Mouse (Mus musculus): ENCODE results near the gene Kcnk7. TPM values are rescaled to one million over a fixed set of nuclear protein-coding genes. Genes with fewer than 3 reads are reported as not detected.
"Not testable (repeated sequence)": the region's sequence is repeated elsewhere in the genome, so short reads cannot be mapped to it uniquely, and the experiment has no call there.

Gene Kcnk7
- polyA plus RNA-seq, 1 experiment from 2014 or later, result 0.15 TPM

DNA sequence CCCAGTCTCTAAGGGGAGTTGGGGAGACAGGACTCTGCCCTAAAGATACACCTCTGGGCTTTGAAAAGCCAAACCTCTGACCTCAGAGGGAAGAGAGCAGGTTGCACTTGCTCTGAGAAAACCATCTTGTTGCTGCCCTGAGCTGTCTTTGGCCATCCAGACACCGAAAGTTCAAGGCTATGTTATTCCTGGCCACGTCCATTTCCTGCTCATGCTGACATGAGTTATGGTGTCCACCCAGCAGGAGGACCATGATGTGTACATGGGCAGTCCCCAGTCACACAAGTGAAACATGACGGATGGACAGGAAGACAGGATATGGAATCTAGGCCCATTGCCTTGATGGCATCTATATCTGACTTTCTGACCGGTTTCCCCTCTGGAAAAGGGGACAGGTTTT is 23.7 kb upstream of the Kcnk7 start:
- H3K27me3 ChIP-seq (ENCODE audit: insufficient read depth, low read length), result no peaks in the 10 kb centered on the region
- H3K9me3 ChIP-seq (ENCODE audit: low read length), result no peaks in the 10 kb centered on the region
- H3K4me1 ChIP-seq (ENCODE audit: insufficient read depth, low read length), result no peaks in the 10 kb centered on the region
- peaks cover 72% of the 10 kb centered on the region for H3K36me3 ChIP-seq (ENCODE audit: insufficient read depth, low read length)
- WGBS, result 47% methylated on average over 4 of the region's 4 CpGs
- H3K27ac ChIP-seq (ENCODE audit: low read length), result no peak overlapping the region; the same call in 1 of the 2 replicates
- no peak overlapping the region for H3K4me3 ChIP-seq (ENCODE audit: low read length)
- H3K9ac ChIP-seq (replicated peaks; ENCODE audit: low read length), result no peak overlapping the region
- H3K4me2 ChIP-seq (replicated peaks; ENCODE audit: low read depth, low read length), result no peak overlapping the region
- ATAC-seq (ENCODE audit: low FRiP score, low TSS enrichment), result no peak

DNA sequence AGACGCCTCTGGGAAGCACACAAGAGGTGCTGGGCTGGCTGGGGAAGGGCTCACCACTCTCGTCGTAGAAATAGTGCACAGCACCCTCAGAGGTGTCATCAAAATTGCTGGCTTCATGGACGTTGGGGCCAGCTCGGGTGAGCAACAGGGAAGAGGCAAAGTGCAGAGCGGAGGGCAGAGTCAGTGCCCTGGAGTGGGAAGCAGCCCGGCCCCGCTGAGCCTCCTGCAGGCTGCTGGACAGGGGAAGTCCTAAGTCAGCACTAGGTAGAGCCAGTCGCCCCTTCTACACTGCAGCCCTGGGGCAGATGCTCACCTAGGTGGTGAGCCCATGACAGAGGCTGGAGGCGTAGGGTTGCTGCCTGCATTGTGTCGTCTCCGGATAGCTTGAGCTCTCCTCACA is 19.9 kb upstream of the Kcnk7 start:
- peaks cover 55% of the 10 kb centered on the region for H3K36me3 ChIP-seq (ENCODE audit: insufficient read depth, low read length)
- no peak overlapping the region for H3K9ac ChIP-seq (replicated peaks; ENCODE audit: low read length)
- 90% methylated on average over 12 of the region's 12 CpGs for WGBS
- no peak for ATAC-seq (ENCODE audit: low FRiP score, low TSS enrichment)
- no peak overlapping the region for H3K4me3 ChIP-seq (ENCODE audit: low read length)
- H3K4me1 ChIP-seq (ENCODE audit: insufficient read depth, low read length), result peaks cover 10% of the 10 kb centered on the region
- no peaks in the 10 kb centered on the region for H3K9me3 ChIP-seq (ENCODE audit: low read length)
- H3K4me2 ChIP-seq (replicated peaks; ENCODE audit: low read depth, low read length), result no peak overlapping the region
- H3K27ac ChIP-seq (ENCODE audit: low read length), result no peak overlapping the region
- no peaks in the 10 kb centered on the region for H3K27me3 ChIP-seq (ENCODE audit: insufficient read depth, low read length)

DNA sequence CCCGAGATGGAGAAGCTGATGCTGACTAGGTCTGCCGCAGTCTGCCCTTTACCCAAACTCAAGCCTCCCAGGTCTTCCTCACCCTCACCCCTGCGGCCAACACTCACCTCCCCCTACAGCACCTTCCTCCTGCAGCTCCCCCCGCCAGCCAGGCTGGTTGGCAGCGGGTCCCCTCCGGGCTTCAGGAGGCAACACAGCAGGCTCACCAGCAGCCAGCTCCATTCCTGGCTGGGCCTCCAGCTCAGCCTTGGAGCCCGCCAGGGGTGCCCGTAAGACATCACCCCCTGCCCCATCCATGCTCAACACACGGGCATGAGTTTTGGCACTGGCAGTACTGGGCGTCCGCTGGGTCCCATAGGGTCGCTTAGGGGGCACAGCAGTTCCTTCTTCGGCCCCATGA is 19.2 kb upstream of the Kcnk7 start:
- Histone ChIP-seq H3K27ac (ENCODE audit: low read length) (no peak overlapping the region), H3K36me3 (ENCODE audit: insufficient read depth, low read length) (peaks cover 48% of the 10 kb centered on the region), H3K27me3 (ENCODE audit: insufficient read depth, low read length) (no peaks in the 10 kb centered on the region), H3K4me1 (ENCODE audit: insufficient read depth, low read length) (peaks cover 10% of the 10 kb centered on the region), H3K4me2 (replicated peaks; ENCODE audit: low read depth, low read length) (no peak overlapping the region), H3K9me3 (ENCODE audit: low read length) (no peaks in the 10 kb centered on the region), H3K4me3 (ENCODE audit: low read length) (no peak overlapping the region), H3K9ac (replicated peaks; ENCODE audit: low read length) (no peak overlapping the region)
- 95% methylated on average over 13 of the region's 13 CpGs for WGBS
- ATAC-seq (ENCODE audit: low FRiP score, low TSS enrichment), result no peak

DNA sequence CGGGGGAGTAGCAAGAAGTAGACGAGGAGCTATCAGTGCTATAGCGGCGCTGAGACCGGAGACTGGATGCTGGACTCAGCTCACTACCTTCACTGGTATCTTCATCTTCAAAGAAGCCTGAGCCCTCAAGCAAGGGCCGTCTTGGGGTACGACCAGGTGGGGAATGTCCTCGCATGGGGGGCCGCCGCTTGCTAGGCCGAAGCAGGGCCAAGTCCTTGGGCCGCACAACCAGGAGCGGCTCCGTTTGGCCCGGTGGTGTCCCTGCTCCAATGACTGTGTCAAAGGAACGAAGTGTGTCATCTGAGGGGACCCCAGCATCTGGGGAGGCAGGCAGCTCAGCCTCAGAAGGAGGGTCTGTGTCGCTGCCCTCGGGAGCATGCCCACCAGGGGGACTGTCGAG is 18.7 kb upstream of the Kcnk7 start:
- H3K4me1 ChIP-seq (ENCODE audit: insufficient read depth, low read length), result peaks cover 14% of the 10 kb centered on the region
- ATAC-seq (ENCODE audit: low FRiP score, low TSS enrichment), result no peak
- no peaks in the 10 kb centered on the region for H3K9me3 ChIP-seq (ENCODE audit: low read length)
- no peak overlapping the region for H3K27ac ChIP-seq (ENCODE audit: low read length)
- no peak overlapping the region for H3K9ac ChIP-seq (replicated peaks; ENCODE audit: low read length)
- H3K4me3 ChIP-seq (ENCODE audit: low read length), result no peak overlapping the region
- no peaks in the 10 kb centered on the region for H3K27me3 ChIP-seq (ENCODE audit: insufficient read depth, low read length)
- no peak overlapping the region for H3K4me2 ChIP-seq (replicated peaks; ENCODE audit: low read depth, low read length)
- H3K36me3 ChIP-seq (ENCODE audit: insufficient read depth, low read length), result peaks cover 47% of the 10 kb centered on the region
- WGBS, result 95% methylated on average over 19 of the region's 19 CpGs

DNA sequence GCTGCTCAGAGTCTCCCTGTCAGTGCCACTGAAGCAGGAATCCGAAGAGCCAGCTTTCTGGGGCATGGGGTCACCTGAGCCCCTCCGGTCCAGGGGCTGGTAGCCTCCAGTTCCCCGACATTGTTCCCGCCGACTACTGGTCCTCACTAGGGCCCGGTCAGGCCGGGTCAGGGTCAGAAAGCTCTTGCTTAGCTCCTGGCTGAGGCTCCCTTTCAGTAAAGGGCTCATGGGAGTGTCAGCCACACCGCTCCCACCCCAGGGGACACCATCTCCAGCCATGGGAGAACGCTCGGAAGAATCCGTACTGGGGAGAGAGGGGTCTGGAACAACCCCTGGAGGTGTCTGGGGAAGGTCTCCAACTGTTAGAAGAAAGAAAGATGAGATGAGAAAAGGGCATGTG is 18.3 kb upstream of the Kcnk7 start:
- H3K36me3 ChIP-seq (ENCODE audit: insufficient read depth, low read length), result peaks cover 47% of the 10 kb centered on the region
- H3K27ac ChIP-seq (ENCODE audit: low read length), result no peak overlapping the region

DNA sequence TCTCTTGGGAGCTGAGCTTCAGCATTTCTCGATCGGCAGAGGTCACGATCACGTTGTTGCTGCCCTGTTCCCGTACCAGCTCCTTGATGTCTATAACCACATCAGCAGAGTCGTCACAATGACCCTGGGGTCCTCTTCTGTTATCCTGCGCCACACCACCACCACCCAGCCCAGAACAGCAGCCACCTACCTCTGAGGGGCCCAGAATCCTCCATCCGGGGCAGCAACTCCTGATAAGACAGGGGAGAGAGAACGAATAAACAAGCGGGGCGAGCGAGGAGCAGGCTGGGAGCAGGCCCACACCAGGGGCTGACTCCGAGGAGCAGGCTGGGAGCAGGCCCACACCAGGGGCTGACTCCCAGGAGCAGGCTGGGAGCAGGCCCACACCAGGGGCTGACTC is 17.7 kb upstream of the Kcnk7 start:
- Histone ChIP-seq H3K27me3 (ENCODE audit: insufficient read depth, low read length) (no peaks in the 10 kb centered on the region), H3K36me3 (ENCODE audit: insufficient read depth, low read length) (peaks cover 46% of the 10 kb centered on the region), H3K4me1 (ENCODE audit: insufficient read depth, low read length) (peaks cover 24% of the 10 kb centered on the region), H3K9me3 (ENCODE audit: low read length) (no peaks in the 10 kb centered on the region), H3K4me2 (replicated peaks; ENCODE audit: low read depth, low read length) (no peak overlapping the region), H3K9ac (replicated peaks; ENCODE audit: low read length) (no peak overlapping the region), H3K27ac (ENCODE audit: low read length) (no peak overlapping the region), H3K4me3 (ENCODE audit: low read length) (no peak overlapping the region)
- 92% methylated on average over 13 of the region's 13 CpGs for WGBS
- no peak for ATAC-seq (ENCODE audit: low FRiP score, low TSS enrichment)

More for the DNA sequence above, 18.3 kb upstream of the Kcnk7 start:
- WGBS, result 94% methylated on average over 11 of the region's 11 CpGs
- ATAC-seq (ENCODE audit: low FRiP score, low TSS enrichment), result no peak
- Histone ChIP-seq H3K4me3 (ENCODE audit: low read length) (no peak overlapping the region), H3K4me2 (replicated peaks; ENCODE audit: low read depth, low read length) (no peak overlapping the region), H3K9ac (replicated peaks; ENCODE audit: low read length) (no peak overlapping the region), H3K9me3 (ENCODE audit: low read length) (no peaks in the 10 kb centered on the region), H3K27me3 (ENCODE audit: insufficient read depth, low read length) (no peaks in the 10 kb centered on the region), H3K4me1 (ENCODE audit: insufficient read depth, low read length) (peaks cover 18% of the 10 kb centered on the region)

DNA sequence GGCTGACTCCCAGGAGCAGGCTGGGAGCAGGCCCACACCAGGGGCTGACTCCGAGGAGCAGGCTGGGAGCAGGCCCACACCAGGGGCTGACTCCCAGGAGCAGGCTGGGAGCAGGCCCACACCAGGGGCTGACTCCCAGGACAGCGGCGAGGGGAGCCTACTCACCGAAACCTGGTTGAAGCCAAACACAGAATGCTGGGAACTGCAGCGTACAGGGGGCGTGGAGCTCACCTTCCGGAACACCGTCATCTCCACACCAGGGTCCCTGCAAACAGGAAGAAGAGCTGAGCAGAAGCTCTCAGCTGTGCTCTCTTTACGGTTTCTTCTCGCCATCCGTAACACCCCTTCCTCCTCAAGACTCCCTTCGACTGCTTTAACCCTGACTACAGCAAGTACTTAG is 17.2 kb upstream of the Kcnk7 start:
- H3K4me3 ChIP-seq (ENCODE audit: low read length); H3K4me2 ChIP-seq (replicated peaks; ENCODE audit: low read depth, low read length); ATAC-seq (ENCODE audit: low FRiP score, low TSS enrichment); H3K27me3 ChIP-seq (ENCODE audit: insufficient read depth, low read length); H3K9me3 ChIP-seq (ENCODE audit: low read length); H3K27ac ChIP-seq (ENCODE audit: low read length): not testable (repeated sequence)
- 86% methylated on average over 12 of the region's 12 CpGs for WGBS
- Histone ChIP-seq H3K9ac (replicated peaks; ENCODE audit: low read length) (0 out of 2 replicates have a peak overlapping the region, but pooled peaks have one; percentile 86), H3K36me3 (ENCODE audit: insufficient read depth, low read length) (peaks cover 48% of the 10 kb centered on the region), H3K4me1 (ENCODE audit: insufficient read depth, low read length) (peaks cover 29% of the 10 kb centered on the region)

DNA sequence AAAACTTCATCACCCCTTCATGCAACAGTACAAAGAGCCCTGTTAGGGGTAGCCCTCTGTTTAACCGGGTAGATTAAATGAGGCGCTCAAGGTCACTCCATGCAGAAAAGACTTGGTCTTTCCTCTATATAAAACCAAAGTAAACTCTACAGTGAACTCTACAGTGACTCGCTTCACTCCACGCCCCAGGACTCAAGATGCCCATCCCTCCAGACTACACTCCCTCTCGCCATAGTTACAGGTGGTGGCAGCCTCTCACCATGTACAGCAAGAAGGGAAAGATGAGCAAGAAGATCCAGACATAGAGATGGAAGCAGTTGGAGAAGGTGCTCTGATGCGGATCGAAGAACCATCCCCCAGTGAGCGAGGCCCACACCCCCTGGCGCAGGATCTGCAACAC is 16.4 kb upstream of the Kcnk7 start:
- H3K4me3 ChIP-seq (ENCODE audit: low read length), result peak overlapping the region; percentile 89

DNA sequence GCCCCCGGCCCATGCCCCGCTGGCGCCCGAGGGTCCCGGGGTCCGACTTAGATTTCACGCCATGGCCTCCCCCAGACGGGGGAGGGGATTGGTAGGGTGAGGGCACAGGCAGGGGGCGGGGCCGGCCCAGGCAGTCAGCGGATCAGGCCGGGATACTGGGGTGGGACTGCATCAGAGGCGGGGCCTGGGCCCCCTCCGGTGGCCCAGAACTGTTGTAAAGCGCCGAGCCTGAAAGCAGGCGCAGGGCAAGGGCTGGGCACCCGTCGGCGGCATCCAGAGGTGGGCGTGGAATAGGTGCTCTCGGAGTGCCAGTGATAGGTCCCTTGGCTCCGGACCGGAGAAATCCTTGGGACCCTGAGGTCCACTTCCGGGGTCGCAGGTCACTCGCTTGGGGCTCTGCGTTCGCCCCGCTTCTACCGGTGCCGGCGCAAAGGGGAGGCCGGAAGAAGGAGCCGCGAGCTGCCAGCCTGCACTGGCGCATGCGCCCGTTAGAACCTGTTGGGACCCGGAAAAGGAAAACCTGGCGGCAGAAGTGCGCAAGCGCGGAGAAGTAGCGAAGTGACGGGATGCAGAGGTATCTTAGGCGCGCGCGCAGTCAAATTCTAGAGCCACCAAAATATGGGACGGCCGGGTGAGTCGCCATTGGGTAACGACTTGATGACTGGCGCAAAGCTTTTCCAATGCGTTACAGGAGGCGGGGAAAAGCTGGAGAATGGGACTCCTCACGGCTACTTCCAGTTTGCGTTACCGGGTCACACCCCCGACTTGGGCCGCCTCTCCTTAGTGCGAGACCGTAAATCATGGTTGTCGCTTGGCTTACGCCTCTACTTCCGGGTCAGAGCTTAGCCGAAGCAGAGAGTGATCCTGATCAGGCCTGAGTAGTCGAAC is 15.7 kb upstream of the Kcnk7 start, which contains the start of the genes Map3k11 and Pcnx3:
Gene Map3k11 (plus strand): TSS at position 543 of the 888 bp plus-strand sequence.
Gene Pcnx3 (minus strand): TSS at position 709 of the 888 bp plus-strand sequence.
- peaks cover 44% of the 10 kb centered on the region for H3K4me1 ChIP-seq (ENCODE audit: insufficient read depth, low read length)
- peak; percentile 91 for ATAC-seq (ENCODE audit: low FRiP score, low TSS enrichment)
- no peaks in the 10 kb centered on the region for H3K9me3 ChIP-seq (ENCODE audit: low read length)
- H3K36me3 ChIP-seq (ENCODE audit: insufficient read depth, low read length), result peaks cover 41% of the 10 kb centered on the region
- H3K4me2 ChIP-seq (replicated peaks; ENCODE audit: low read depth, low read length), result peak within 1 kb of the TSS; percentile 98
- H3K4me3 ChIP-seq (ENCODE audit: low read length), result peak within 1 kb of the TSS; percentile 89
- H3K9ac ChIP-seq (replicated peaks; ENCODE audit: low read length), result peak within 1 kb of the TSS; percentile 86
- under 1% methylated on average over 69 of the region's 69 CpGs for WGBS
- H3K27ac ChIP-seq (ENCODE audit: low read length), result peak within 1 kb of the TSS; percentile 98
- H3K27me3 ChIP-seq (ENCODE audit: insufficient read depth, low read length), result no peaks in the 10 kb centered on the region

More for the DNA sequence above, 16.4 kb upstream of the Kcnk7 start:
- WGBS, result 12% methylated on average over 9 of the region's 9 CpGs
- H3K4me2 ChIP-seq (replicated peaks; ENCODE audit: low read depth, low read length), result peak overlapping the region; percentile 98
- peak overlapping the region; percentile 86 for H3K9ac ChIP-seq (replicated peaks; ENCODE audit: low read length)
- H3K36me3 ChIP-seq (ENCODE audit: insufficient read depth, low read length), result peaks cover 42% of the 10 kb centered on the region
- H3K9me3 ChIP-seq (ENCODE audit: low read length), result no peaks in the 10 kb centered on the region
- peaks cover 37% of the 10 kb centered on the region for H3K4me1 ChIP-seq (ENCODE audit: insufficient read depth, low read length)
- ATAC-seq (ENCODE audit: low FRiP score, low TSS enrichment), result no peak
- no peaks in the 10 kb centered on the region for H3K27me3 ChIP-seq (ENCODE audit: insufficient read depth, low read length)
- H3K27ac ChIP-seq (ENCODE audit: low read length), result peak overlapping the region; percentile 98

DNA sequence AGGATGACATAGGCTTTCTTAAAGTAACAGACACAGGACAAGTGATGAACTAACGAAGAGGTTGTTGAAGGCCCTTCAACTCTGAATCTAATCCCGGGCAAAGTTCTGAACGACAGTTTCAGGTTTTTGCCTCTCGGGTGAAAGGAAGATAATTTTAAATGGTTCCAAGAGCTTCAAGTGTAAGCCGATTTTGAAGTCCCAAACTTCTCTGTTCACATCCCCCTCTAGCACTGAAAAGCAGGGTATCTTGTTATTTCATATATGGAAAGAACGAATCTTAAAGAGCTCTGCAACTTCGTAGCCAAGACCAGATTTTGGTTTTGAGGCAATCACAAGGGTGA is 15.1 kb upstream of the Kcnk7 start:
- peak overlapping the region; percentile 85 for H3K9ac ChIP-seq (replicated peaks; ENCODE audit: low read length)
- peaks cover 49% of the 10 kb centered on the region for H3K4me1 ChIP-seq (ENCODE audit: insufficient read depth, low read length)
- ATAC-seq (ENCODE audit: low FRiP score, low TSS enrichment), result no peak
- H3K36me3 ChIP-seq (ENCODE audit: insufficient read depth, low read length), result peaks cover 42% of the 10 kb centered on the region
- H3K4me2 ChIP-seq (replicated peaks; ENCODE audit: low read depth, low read length), result peak overlapping the region; percentile 98
- H3K4me3 ChIP-seq (ENCODE audit: low read length), result peak overlapping the region; percentile 89
- peak overlapping the region; percentile 98 for H3K27ac ChIP-seq (ENCODE audit: low read length)
- under 1% methylated on average over 7 of the region's 7 CpGs for whole genome bisulfite sequencing
- no peaks in the 10 kb centered on the region for H3K9me3 ChIP-seq (ENCODE audit: low read length)
- no peaks in the 10 kb centered on the region for H3K27me3 ChIP-seq (ENCODE audit: insufficient read depth, low read length)
